Mouse (Mus musculus): ENCODE measurements at regions not wholly inside any gene's neighbourhood (a gene's known extent, or its start where the extent isn't known, plus 50 kb on each side); places are given as distances from the start of the nearest gene placed in this dataset.

DNA sequence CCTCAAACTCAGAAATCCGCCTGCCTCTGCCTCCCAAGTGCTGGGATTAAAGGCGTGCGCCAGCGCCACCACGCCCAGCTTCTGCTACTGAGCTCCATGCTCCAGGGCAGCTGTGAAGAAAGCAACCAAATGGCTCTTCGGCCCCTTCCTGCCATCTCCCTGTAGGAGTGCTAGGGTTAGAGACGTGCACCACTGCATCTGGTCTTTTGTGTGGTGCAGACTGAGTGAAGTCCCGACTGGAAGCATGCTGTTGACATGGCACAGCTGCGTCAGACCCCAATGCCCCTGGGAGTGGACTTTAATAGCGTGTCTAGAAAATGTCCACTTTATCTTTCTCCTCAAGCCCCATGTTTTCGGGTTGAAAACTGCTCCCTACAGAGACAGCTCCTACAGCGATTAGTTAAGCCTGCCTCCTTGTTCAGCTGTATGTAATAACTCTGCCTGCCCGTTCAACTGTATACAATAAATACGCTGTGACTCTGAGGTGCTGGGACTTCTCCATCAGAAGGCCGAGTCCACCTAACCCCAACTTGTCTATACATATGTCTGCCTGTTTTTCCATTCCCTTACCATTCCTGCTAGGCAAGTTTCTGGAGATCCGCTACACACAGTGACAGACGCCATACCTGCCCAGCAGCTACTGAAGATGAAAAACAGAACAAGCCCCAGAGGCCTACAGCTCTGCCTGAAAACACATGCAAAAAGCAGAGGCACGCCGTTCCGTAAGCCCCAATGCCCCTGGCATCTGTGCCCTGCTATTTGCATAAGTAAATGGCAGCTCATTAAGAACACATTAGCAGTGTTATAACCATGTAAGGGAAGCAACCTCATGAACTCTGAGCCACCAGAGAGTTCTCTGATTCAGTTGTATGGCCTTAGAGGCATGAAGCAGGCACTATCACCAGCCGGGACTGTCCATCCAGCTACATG lies 105.2 kb downstream of the Ier5 start:
- DNase-seq = no peak

DNA sequence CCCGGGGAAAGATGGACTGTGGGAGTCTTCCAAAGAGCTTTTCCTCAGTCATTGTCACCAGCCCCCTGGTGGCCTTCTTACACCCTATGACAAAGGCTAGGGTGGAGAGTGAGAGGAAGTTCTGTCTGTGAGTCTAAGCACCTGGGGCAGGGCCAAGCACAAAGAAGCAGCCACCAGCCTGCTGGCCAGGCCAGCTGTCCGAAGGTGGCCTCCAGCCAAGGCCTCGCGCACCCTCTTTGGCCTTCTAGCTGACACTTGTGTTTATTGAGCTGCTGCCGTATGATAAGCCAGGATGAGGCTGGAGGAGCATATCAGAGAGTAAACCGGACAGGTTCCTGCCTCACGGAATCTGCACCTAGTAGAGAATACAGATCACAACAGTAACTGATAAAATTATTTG lies 99.0 kb upstream of the Cacna1e start:
- peak; percentile 79 to 83 for DNase-seq

DNA sequence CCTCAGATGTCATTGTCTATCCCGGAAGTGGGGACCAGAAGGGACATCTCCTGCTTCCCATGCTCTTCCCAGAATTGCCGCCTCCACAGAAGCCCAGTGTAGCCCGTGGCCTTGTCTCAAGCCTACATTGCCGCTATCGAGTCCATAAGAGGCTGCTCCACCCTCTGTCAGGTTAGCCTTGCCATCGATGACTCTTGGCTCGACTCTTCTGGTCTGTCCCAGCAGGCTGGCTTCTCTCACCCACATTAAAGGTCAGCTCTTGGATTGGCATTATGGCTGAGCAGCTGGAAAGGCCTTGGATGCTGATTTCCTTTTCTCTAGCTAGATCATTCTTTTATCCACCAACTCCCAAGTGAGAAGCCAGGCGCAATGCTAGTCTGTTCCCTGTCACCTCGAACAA lies 98.5 kb upstream of the Cacna1e start:
- DNase-seq = peak; percentile 52 to 55

DNA sequence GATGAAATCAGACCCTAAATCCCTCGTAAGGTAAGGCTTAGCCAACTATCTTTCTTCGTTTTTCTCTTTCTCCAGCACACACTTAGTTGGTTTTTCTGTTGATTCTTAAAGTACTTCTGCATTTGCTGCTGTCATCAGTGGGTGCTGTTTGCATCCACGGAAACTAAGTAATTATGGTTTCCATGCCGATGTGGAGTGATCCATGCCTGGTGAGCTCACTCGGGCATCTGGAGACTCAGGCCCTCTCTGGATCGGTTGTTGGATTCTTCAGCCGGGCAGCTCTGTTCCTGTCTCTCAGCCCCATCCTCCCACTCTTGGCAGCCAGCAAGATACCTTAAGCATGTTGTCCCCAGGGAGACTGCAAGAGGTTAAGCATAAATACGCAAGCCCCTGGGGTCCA lies 97.4 kb upstream of the Cacna1e start:
- no peak for DNase-seq

DNA sequence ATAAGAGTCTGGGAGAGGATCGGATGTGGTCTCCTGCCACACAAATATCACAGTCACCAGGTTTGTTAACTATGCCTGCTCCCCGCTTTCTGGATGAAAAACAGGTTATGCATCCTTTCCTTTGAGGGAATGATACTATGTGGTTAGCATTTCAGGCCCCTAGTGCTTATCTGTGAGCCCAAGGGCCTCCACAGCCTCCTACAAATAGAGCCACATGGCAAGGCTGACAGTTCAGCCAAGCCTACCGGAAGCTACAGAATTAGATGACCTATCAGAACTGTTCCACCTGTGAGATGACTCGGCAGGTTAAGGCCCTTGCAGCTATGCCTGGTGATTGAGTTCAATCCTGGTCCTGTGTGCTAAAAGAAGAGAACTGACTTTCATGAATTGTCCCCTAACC lies 91.4 kb upstream of the Cacna1e start:
- DNase-seq = no peak

DNA sequence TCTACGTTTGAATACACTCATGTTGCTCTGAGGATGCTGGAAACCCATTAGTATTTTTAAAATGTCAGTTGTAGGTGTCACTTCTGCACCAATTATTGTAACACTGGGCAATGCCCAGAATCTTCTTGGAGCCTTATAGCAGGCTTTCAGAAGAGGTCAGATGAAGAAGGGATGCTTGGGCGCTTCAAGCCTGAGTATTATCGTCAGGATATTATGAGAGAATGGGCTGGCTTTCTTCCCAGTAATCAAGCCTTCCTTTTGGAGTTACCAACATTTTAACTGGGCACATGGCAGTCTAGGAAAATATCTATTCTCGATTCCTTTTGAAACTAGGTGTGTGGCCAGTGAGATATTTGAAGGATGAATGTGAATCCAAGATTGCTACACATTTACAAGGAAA lies 77.0 kb upstream of the Cacna1e start:
- no peak for DNase-seq

DNA sequence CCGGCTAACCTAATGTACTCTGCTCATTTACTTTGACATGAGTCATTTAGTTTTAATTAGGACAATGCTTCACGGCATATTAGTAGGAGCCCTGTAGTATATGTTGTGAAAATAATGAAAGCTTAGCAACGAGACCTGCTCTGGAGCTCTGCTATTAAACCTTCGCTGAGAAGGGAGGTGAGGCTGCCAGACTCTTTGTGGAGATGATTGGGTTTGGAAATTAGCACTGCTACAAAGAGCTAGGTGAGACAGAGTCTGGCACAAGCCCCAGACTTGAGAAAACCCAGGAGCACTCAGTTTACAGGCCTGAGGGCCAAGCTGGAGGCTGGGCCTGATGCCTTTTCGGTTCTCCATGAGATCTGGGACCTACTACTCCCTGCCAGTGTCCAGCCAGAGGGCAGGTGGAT lies 72.3 kb upstream of the Cacna1e start:
- peak; percentile 40 to 43 for DNase-seq

DNA sequence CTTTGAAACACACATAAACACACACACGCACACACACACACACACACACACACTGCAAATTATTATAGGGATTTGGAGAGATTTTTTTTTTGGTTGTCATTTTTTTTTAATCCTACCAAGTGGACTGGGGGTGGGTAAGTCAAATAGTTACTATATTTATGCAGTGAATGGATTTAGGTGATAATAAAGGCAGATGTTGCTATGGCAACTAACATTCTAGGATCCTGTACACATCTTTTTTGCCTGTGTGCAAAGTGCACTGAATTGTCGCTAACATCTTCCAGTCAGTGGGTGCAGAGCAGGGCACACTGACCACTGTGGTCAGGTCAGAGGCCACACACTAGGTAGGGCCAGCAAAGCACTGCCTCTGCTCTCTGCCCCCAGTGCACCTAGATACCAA lies 68.4 kb upstream of the Cacna1e start:
- no peak for DNase-seq
